In the genomic region with DNA sequence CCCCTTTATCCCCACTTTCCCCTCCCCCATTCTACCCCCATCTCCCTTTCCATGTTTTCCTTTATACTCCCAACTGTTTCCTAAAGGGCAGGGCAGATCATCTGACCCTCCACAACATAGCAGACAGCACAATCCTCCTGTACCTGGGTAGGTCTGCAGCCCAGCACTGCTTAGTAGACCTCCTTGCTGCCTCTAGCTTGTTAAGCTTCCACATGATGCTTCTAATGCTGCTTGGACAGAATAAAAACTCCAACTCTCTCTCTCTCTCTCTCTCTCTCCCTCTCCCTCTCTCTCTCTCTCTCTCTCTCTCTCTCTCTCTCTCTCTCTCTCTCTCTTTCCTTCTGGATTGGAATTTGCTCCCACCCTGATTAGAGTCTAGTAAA, we compare ENCODE assay signal across 15 mouse cellular contexts.
DNase-seq lines count a peak whose midpoint lies in the region; ATAC-seq and TF ChIP-seq lines count a peak whose summit lies in the region.
"Had no signal": no experiment of that assay in that cellular context is flagged by ENCODE, and none has a peak within 500 bp of the region (broad histone marks: within the 10 kb centered on the region; RNA-seq: fewer than 3 reads in every experiment).

No protein-coding gene starts in this region.

- intact Hi-C loops in heart, postnatal 36 days (cut with DNase I), result loop anchor here (5.0 kb wide), 1 partner anchor 63 kb away; no protein-coding TSS in a partner anchor

- no peak for DNase-seq in heart, postnatal 36 days
- peak; percentile 33 for DNase-seq in retina, postnatal 1 day
- no peak for DNase-seq in retina, embryonic 14.5 days (ENCODE audit: low spot score)
- no peak for DNase-seq in urinary bladder, adult 18-20 months (ENCODE audit: low spot score in 2 of 2)
- DNase-seq in lung, adult 2 months, result no peak
- DNase-seq: adrenal gland, postnatal 14 days; cerebellum, adult 11 months; gastrocnemius, postnatal 36 days had no signal

- ATAC-seq in heart, embryonic 16.5 days (replicated peaks; ENCODE audit: extremely low read depth, insufficient read depth, low FRiP score), result no peak
- no peak for ATAC-seq in liver, embryonic 12.5 days
- ATAC-seq: CD4-positive, CD25-positive, alpha-beta regulatory T cell, adult 4 months; Patski had no signal

- H3K27me3 ChIP-seq in heart, embryonic 16.5 days (ENCODE audit: control insufficient read depth, insufficient read depth, low read length), result no peaks in the 10 kb centered on the region
- H3K27me3 ChIP-seq in liver, embryonic 12.5 days (replicated peaks), result no peaks in the 10 kb centered on the region
- H3K27me3 ChIP-seq: neural tube, embryonic 15.5 days; Patski; stomach, embryonic 15.5 days had no signal

- peaks cover 15% of the 10 kb centered on the region for H3K4me1 ChIP-seq in heart, embryonic 16.5 days (ENCODE audit: control insufficient read depth, insufficient read depth, low read length)
- H3K4me1 ChIP-seq in liver, embryonic 12.5 days, result peaks cover 78% of the 10 kb centered on the region
- peaks cover 4% of the 10 kb centered on the region for H3K4me1 ChIP-seq in lung, adult 2 months (ENCODE audit: control insufficient read depth, insufficient read depth, low read length)

- TF ChIP-seq CTCF in lung, adult 2 months (IDR thresholded peaks at IDR 0.05; ENCODE audit: insufficient read depth, low read length), result no peak

- TF ChIP-seq POLR2A in lung, adult 2 months (IDR thresholded peaks at IDR 0.05; ENCODE audit: borderline replicate concordance, extremely low read depth, low read depth, low read length), result no peak

- no peaks in the 10 kb centered on the region for H3K36me3 ChIP-seq in heart, embryonic 16.5 days (ENCODE audit: control insufficient read depth, insufficient read depth)
- no peaks in the 10 kb centered on the region for H3K36me3 ChIP-seq in liver, embryonic 12.5 days
- H3K36me3 ChIP-seq: neural tube, embryonic 15.5 days; stomach, embryonic 15.5 days had no signal

- no peak overlapping the region for H3K4me3 ChIP-seq in heart, embryonic 16.5 days (ENCODE audit: low read length)
- peak overlapping the region; percentile 60 for H3K4me3 ChIP-seq in liver, embryonic 12.5 days
- H3K4me3 ChIP-seq in lung, adult 2 months (replicated peaks; ENCODE audit: extremely low read depth, low read depth, low read length), result no peak overlapping the region
- H3K4me3 ChIP-seq: neural tube, embryonic 15.5 days; stomach, embryonic 15.5 days had no signal

- peak overlapping the region; percentile 27; the same call in 1 of the 2 replicates for H3K4me2 ChIP-seq in heart, embryonic 16.5 days (ENCODE audit: low read depth, low read length)
- H3K4me2 ChIP-seq in liver, embryonic 12.5 days, result peak overlapping the region; percentile 74
- H3K4me2 ChIP-seq: hindbrain, embryonic 14.5 days; neural tube, embryonic 15.5 days had no signal

- H3K9ac ChIP-seq in heart, embryonic 16.5 days (ENCODE audit: low read length), result 0 out of 2 replicates have a peak overlapping the region, but pooled peaks have one; percentile 11
- peak overlapping the region; percentile 72 for H3K9ac ChIP-seq in liver, embryonic 12.5 days
- H3K9ac ChIP-seq: hindbrain, embryonic 14.5 days; neural tube, embryonic 15.5 days; stomach, embryonic 15.5 days had no signal

- H3K9me3 ChIP-seq in heart, embryonic 16.5 days (replicated peaks; ENCODE audit: control insufficient read depth, low read length), result no peaks in the 10 kb centered on the region
- no peaks in the 10 kb centered on the region for H3K9me3 ChIP-seq in liver, embryonic 12.5 days (replicated peaks)
- H3K9me3 ChIP-seq: neural tube, embryonic 15.5 days; stomach, embryonic 15.5 days had no signal

- no peak overlapping the region; the same call in 1 of the 2 replicates for H3K27ac ChIP-seq in heart, embryonic 16.5 days (ENCODE audit: low read length)
- peak overlapping the region; percentile 84 for H3K27ac ChIP-seq in liver, embryonic 12.5 days
- H3K27ac ChIP-seq: hindbrain, embryonic 14.5 days; neural tube, embryonic 15.5 days; stomach, embryonic 15.5 days had no signal
